Mouse (Mus musculus) left cerebral cortex, postnatal 10 days (tissue): Measurements from ENCODE around the gene Fam104a. TPM values are rescaled to one million over a fixed set of nuclear protein-coding genes. Genes with fewer than 3 reads are reported as not detected.
A peak's percentile ranks its signal among the peaks of the same experiment; 100 is the strongest.
"Not testable (repeated sequence)": the region's sequence is repeated elsewhere in the genome, so short reads cannot be mapped to it uniquely, and the experiment has no call there.

Experiments used
- DNase-seq, 2 experiments: peaks; one replicate each; pipeline ENCODE4 v3.0.0; 2021 to 2022; ENCODE audit warnings: low spot score in 2 of 2, mixed read lengths in 1 of 2; ENCODE audit errors: extremely low spot score in 1 of 2
- intact Hi-C: fragments of 180-260 bp; cut with DNase I; formaldehyde crosslinking; loops from one replicate; pipeline ENCODE4 v1.15.1; 2025
- total RNA-seq, 2 experiments: library from RNA; stranded (reverse); gene quantifications; 2 replicates each; pipeline ENCODE4 v1.2.3; 2021

Gene Fam104a
- total RNA-seq, 2 experiments from 2014 or later: 24.2 to 25.0 TPM

DNA sequence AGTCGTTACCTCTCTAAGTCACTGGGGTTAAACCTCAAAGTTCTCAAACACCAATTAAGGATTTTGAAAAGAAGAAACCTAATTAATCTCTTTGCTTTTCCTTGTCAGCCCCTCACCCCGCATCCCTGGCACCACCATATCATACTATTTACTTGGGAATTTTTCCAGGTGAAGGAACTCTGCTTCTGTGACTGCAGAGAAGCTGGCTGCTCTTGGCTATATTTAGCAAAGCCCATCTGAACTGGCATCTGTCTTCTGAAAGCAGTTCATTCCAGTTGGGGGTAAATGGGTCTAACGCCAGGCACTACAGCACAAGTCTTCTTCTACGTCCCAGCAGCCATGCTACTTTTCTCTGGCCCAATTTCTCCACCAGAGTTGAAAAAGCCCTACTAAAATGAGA, 10.3 kb downstream of the Fam104a start:
- intact Hi-C loops: no loop called here
- no peak for DNase-seq

GRCm38 (mm10) chr11:113669711-113670110, 14.2 kb downstream of the Fam104a start:
- DNase-seq: no peak
- intact Hi-C loops: no loop called here

DNA sequence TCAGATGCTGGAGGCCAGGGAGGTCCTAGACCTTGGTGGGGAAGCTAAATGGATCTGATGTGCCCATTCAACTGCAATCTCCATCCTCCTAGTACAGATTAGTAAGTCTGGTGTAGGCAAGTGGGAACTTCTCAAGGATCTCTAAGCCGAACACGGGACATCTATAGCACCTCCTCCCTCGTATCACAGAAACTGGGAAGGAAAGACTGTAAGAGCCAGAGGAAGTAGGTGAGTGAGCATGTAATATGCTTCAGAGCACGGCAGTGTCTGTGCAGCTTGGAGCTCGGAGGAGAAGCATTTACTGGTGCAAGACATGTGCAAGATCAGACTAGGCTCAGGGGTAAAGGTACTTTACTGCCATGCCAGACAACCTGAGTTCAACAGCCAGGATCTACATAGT, 15.1 kb downstream of the Fam104a start:
- intact Hi-C loops: no loop called here
- DNase-seq: no peak

- intact Hi-C loops: no loop called here
- no peak for DNase-seq
Observed at GRCm38 (mm10) chr11:113667704-113668103, 16.3 kb downstream of the Fam104a start.

DNA sequence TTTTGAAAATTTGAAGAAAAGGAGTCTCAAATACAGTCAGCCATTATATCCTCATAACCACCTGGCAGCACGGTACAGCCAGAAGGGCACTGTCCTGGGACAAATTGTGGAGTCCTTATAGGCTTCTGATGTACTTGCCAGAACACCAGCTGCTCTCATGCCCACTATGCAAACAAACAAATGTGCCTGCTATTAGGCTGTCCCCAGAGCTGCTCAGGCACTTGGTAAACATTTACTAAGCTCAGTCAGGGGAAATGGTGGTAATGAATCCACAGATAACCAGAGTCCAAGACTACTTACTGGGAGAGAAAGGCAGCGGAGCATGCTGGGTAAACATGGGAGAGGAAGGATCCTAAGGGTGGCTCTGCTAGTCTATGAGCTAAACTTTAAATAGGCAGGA, 16.8 kb downstream of the Fam104a start:
- intact Hi-C loops: no loop called here

GRCm38 (mm10) chr11:113666648-113667047, 17.3 kb downstream of the Fam104a start:
- DNase-seq: peak in 1 of 2 experiments; percentile 35
- intact Hi-C loops: no loop called here

More for the DNA sequence above, 16.8 kb downstream of the Fam104a start:
- no peak for DNase-seq

- intact Hi-C loops: no loop called here
Observed at GRCm38 (mm10) chr11:113666205-113666604, 17.8 kb downstream of the Fam104a start.

GRCm38 (mm10) chr11:113664279-113664678, 19.7 kb downstream of the Fam104a start:
- intact Hi-C loops: no loop called here

More at GRCm38 (mm10) chr11:113666205-113666604, 17.8 kb downstream of the Fam104a start:
- no peak for DNase-seq

GRCm38 (mm10) chr11:113661835-113662351, 22.1 kb downstream of the Fam104a start:
- intact Hi-C loops: no loop called here
- no peak for DNase-seq

More at GRCm38 (mm10) chr11:113664279-113664678, 19.7 kb downstream of the Fam104a start:
- no peak for DNase-seq

- no peak for DNase-seq
- intact Hi-C loops: no loop called here
Observed at GRCm38 (mm10) chr11:113660940-113661339, 23.0 kb downstream of the Fam104a start.

- intact Hi-C loops, DNase-seq: not testable (repeated sequence)
Observed at GRCm38 (mm10) chr11:113660213-113660612, 23.7 kb downstream of the Fam104a start.

DNA sequence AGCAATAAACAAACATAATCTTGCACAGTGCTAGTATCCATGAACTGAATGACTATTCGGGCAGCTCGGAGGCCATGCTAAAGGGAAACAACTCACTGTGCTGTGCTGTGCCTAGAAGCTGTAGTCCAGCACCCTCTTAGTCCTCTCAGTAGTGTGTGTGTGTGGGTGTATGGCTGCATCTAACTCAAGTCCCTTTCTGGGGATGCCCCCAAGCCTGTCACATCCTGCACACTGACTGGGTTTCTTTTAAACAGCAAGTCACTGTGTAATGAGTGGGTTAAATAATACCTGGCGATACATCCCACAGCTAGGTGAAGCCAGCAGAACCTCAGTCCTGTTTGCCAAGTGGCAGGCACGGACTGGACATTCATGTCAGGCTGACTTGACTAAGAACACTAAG, 25.2 kb downstream of the Fam104a start:
- no peak for DNase-seq
- intact Hi-C loops: no loop called here

- intact Hi-C loops: no loop called here
- DNase-seq: no peak
Observed at GRCm38 (mm10) chr11:113658319-113658718, 25.6 kb downstream of the Fam104a start.

DNA sequence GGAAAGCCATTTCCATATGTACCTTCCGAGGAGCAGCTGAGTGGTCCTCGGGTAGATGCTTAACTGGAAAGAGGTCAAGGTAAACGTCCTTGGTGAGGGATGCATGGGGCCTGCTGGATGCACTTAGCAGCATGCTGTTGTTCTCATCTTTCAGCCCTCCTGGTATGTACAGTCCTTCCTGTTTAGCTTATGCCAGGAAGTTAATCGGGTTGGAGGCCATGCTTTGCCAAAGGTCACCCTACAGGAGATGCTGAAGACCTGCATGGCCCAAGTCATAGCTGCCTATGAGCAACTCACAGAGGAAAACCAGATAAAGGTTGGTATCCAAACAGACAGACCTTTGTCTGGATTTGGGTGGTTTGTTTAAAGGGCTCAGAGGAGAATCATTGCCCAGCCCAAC, 26.7 kb downstream of the Fam104a start:
- intact Hi-C loops: no loop called here

DNA sequence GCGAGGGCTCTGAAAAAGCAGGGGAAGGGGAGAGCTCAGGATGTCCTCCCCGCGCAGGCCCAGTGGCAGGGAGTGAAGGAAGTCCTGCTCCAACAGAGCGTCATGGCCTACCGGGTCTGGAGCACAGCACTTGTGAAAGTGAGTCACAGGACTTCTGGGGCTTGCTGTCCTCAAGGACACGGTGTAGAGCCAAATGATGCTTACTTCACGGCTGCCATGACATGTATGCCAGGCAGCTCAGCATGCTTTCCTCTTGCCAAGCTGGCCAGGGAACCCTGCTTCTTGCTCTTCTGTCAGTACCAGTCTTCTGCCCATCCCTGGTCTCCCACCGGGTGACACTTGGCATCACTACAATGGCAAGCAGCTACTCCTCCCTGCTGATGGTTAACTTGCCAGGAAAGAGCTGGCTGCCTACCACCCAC, 27.4 kb downstream of the Fam104a start:
- no peak for DNase-seq

More for the DNA sequence above, 26.7 kb downstream of the Fam104a start:
- DNase-seq: no peak

GRCm38 (mm10) chr11:113654561-113655270, 29.2 kb downstream of the Fam104a start:
- DNase-seq: no peak
- intact Hi-C loops: no loop called here

More for the DNA sequence above, 27.4 kb downstream of the Fam104a start:
- intact Hi-C loops: no loop called here

GRCm38 (mm10) chr11:113654105-113654504, 29.9 kb downstream of the Fam104a start:
- no peak for DNase-seq
- intact Hi-C loops: no loop called here

DNA sequence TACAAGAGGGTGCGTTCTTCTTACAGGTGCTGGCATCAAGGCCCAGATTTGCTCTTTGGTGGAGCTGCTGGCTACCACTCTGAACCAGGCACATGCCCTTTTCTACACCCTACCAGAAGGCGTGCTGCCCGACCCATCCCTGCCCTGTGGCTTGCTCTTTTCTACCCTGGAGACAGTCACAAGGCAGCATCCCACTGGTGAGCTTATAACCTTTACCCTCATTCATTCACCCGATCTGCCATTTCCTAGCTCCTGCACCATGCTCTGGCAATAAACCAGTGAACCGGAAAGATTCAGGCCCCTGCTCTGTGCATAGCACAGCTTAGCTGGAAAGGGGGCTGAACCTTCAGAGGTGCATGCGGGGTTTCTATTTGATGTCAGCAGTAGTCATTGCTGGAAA, 31.4 kb downstream of the Fam104a start:
- DNase-seq: no peak
- intact Hi-C loops: no loop called here

DNA sequence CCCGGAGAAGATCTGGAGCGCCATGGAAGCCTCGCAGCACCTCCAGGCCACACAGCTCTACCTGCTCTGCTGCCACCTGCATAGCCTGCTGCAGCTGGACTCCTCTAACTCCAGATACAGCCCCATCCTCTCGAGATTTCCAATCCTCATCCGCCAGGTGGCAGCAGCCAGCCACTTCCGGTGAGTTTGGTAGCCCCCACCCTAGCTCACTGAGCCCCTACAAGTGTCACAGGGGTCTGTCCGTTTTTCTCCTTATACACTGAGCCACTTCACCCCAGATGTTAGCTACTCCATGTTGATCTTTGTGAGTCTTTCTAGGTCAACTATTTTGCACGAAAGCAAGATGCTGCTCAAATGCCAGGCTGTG, 32.1 kb downstream of the Fam104a start:
- peak in 1 of 2 experiments; percentile 71 for DNase-seq
- intact Hi-C loops: no loop called here

GRCm38 (mm10) chr11:113651206-113651906, 32.6 kb downstream of the Fam104a start:
- no peak for DNase-seq
- intact Hi-C loops: no loop called here
